Mouse (Mus musculus) Patski (cell line): Measurements from ENCODE around the gene Enoph1. TPM values are rescaled to one million over a fixed set of nuclear protein-coding genes. Genes with fewer than 3 reads are reported as not detected.
A peak's percentile ranks its signal among the peaks of the same experiment; 100 is the strongest.

ENCODE experiments used
- ATAC-seq: fragments of 100-300 bp; one replicate; pipeline ENCODE4 v1.8.0; 2021
- CTCF ChIA-PET: fragments of 350-600 bp; sonication (Branson Sonifier 250); formaldehyde crosslinking; loops from one replicate; lab custom pipeline; 2022; ENCODE audit warnings: inconsistent platforms; lab: Charles Lee
- POLR2A ChIA-PET: fragments of 350-600 bp; sonication (Branson Sonifier 250); formaldehyde crosslinking; loops from one replicate; lab custom pipeline; 2022; ENCODE audit warnings: antibody characterized with exemption, inconsistent platforms; lab: Charles Lee
- DNase-seq: peaks from one replicate; pipeline ENCODE4 v3.0.0-alpha.2; 2011; ENCODE audit warnings: low read depth, low spot score
- H3K27me3 ChIP-seq: fragments of 371-371 bp; one replicate; pipeline ENCODE4 v1.5.1; 2021
- CTCF ChIP-seq: fragments of 100-300 bp; IDR thresholded peaks from one replicate; pipeline ENCODE4 v1.5.1; 2021
- in situ Hi-C: fragments of 300-500 bp; cut with MboI; formaldehyde crosslinking; loops from 3 replicates; pipeline ENCODE4 v1.11.1; 2018; ENCODE audit warnings: low pct_unique_long_range_greater_than_20kb, mixed read lengths
- polyA plus RNA-seq: library from polyadenylated mRNA; unstranded; gene quantifications from one replicate; pipeline ENCODE4 v1.2.3, GENCODE M21; 2021

The Enoph1 gene
- polyA plus RNA-seq: 24.8 TPM

- ChIA-PET POLR2A (interaction anchor here (1.3 to 1.4 kb wide), 2 partner anchors 12 to 60 kb away, joined by 3 to 4 read pairs; no protein-coding TSS in a partner anchor), CTCF (interaction anchor here (1.6 to 3.0 kb wide), 3 partner anchors 33 to 66 kb away, joined by 5 to 8 read pairs (median 6); no protein-coding TSS in a partner anchor)
- H3K27me3 ChIP-seq: no peaks in the 10 kb centered on the region
- TF ChIP-seq CTCF: no peak
- DNase-seq (peak; percentile 71), ATAC-seq (peak; percentile 85)
- in situ Hi-C loops: loop anchor here (5.0 to 25.0 kb wide), 3 partner anchors 65 to 827 kb away; partner anchors contain the start of genes 4930524J08Rik and Hnrnpd
Observed at GRCm38 (mm10) chr5:100039602-100040142, at the start of gene Enoph1, which contains the start of gene Hnrnpdl. Gene Enoph1, plus strand, starts transcription at chr5:100039985. Gene Hnrnpdl, minus strand, starts transcription at chr5:100039664.

DNA sequence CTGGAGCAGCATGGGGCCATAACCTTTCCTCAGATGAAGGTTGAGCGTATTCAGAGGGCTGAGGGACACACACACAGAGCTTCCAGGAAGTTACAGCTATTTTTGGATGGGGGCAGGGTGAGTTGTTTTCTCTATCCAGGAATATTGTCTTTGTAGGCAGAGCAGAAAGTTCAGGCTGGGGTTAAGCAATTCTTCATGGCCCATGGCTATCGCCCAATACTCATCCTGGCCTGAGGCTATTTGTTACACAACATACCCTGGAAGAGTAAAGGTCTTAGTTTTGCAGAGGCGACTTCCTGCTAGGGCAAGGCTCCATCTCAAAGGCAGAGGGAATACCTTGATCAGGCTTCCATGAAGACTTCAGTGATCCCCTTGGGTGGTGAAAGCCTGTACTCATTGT is 45.6 kb upstream of the Enoph1 start:
- no peak for ATAC-seq
- CTCF ChIA-PET: interaction anchor here (1.1 kb wide), 1 partner anchor 10 kb away, joined by 3 read pairs; no protein-coding TSS in a partner anchor

DNA sequence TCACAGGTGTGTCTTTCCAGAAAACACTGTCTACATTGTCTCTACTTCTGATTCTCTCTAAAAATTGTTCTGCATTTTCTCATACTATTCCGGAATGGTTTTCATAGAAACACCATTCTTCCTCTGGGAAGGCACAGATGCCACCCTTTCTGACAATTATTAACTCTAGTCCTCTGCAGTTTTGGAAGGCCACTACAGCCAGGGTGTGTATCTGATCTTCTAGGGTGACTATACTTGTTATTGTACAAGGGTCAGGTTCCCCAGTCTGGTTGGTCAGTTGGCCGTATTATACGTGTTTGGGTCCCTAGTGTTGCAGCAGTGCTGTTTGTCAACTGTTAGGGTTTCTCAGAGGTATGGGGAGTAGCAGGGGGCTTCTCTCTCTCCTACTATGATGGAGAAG is 45.1 kb upstream of the Enoph1 start:
- ChIA-PET POLR2A (no interaction called here), CTCF (interaction anchor here (1.1 kb wide), 1 partner anchor 11 kb away, joined by 3 read pairs; no protein-coding TSS in a partner anchor)
- DNase-seq (no peak), ATAC-seq (no peak)
- no peaks in the 10 kb centered on the region for H3K27me3 ChIP-seq
- TF ChIP-seq CTCF: no peak
- in situ Hi-C loops: loop anchor here (5.0 kb wide), 1 partner anchor 38 kb away; no protein-coding TSS in a partner anchor

More for the DNA sequence above, 45.6 kb upstream of the Enoph1 start:
- in situ Hi-C loops: no loop called here
- DNase-seq: no peak
- H3K27me3 ChIP-seq: no peaks in the 10 kb centered on the region
- no peak for TF ChIP-seq CTCF
- POLR2A ChIA-PET: interaction anchor here (0.8 kb wide), 1 partner anchor 12 kb away, joined by 3 read pairs; no protein-coding TSS in a partner anchor

- CTCF ChIA-PET: no interaction called here
Observed at GRCm38 (mm10) chr5:100000048-100000447, 39.7 kb upstream of the Enoph1 start.

GRCm38 (mm10) chr5:100000500-100000899 is 39.3 kb upstream of the Enoph1 start:
- CTCF ChIA-PET: no interaction called here
- in situ Hi-C loops: no loop called here
- ATAC-seq: no peak

More at GRCm38 (mm10) chr5:100000048-100000447, 39.7 kb upstream of the Enoph1 start:
- ATAC-seq: no peak
- no peak for DNase-seq
- no peak for TF ChIP-seq CTCF
- POLR2A ChIA-PET: no interaction called here
- in situ Hi-C loops: no loop called here
- no peaks in the 10 kb centered on the region for H3K27me3 ChIP-seq

GRCm38 (mm10) chr5:100003895-100004294 is 35.9 kb upstream of the Enoph1 start:
- DNase-seq: no peak
- H3K27me3 ChIP-seq: no peaks in the 10 kb centered on the region
- ChIA-PET POLR2A (no interaction called here), CTCF (no interaction called here)
- TF ChIP-seq CTCF: no peak
- no peak for ATAC-seq
- in situ Hi-C loops: no loop called here

More at GRCm38 (mm10) chr5:100000500-100000899, 39.3 kb upstream of the Enoph1 start:
- H3K27me3 ChIP-seq: no peaks in the 10 kb centered on the region
- POLR2A ChIA-PET: no interaction called here
- TF ChIP-seq CTCF: no peak
- DNase-seq: no peak

DNA sequence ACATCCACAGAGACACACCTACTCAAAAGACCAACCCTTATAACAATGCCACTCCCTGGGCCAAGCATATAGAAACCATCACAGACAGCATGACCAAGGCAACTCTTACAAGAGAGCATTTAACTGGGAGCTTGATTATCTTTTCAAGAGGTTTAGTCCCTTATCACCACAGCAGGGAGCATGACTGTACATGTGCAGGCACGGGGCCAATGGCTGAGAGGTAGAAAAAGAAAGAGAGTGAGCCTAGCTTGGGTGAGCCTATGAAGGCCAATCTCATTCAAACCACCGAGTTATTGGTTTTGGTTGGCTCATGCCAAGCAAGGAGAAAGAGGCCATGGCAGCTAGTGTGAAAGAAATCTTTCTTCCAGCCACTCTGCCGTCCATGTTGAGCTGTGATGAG is 34.4 kb upstream of the Enoph1 start:
- DNase-seq (no peak), ATAC-seq (no peak)
- ChIA-PET CTCF (interaction anchor here (0.9 to 1.7 kb wide), 3 partner anchors 20 to 34 kb away, joined by 3 to 6 read pairs (median 3); partner anchors contain the start of genes Enoph1 and Hnrnpdl), POLR2A (interaction anchor here (1.0 to 1.1 kb wide), 2 partner anchors 9 to 34 kb away, joined by 3 to 5 read pairs; no protein-coding TSS in a partner anchor)
- H3K27me3 ChIP-seq: no peaks in the 10 kb centered on the region
- no peak for TF ChIP-seq CTCF
- in situ Hi-C loops: no loop called here

DNA sequence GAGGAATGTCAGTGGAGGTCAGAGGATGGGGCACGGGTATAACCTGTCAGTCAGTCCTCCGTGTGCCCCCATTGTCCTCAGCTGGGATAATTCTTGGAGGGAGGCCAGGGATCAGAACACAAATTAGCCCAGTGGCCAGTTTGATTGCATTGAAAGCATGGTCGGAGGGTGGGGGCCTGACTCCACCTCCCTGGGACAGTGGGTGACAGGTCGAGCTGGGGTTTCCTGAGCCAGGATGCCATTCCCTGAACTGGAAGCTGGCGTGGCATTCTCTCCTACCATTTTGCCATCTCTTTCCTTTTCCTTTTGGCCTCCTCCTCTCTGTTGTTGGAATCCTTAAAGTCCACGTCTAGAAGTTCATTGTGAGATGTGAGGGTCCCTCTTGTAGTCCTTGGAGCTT is 33.9 kb upstream of the Enoph1 start:
- CTCF ChIA-PET: interaction anchor here (0.9 to 1.7 kb wide), 3 partner anchors 20 to 33 kb away, joined by 3 to 6 read pairs (median 3); partner anchors contain the start of genes Enoph1 and Hnrnpdl
- no peaks in the 10 kb centered on the region for H3K27me3 ChIP-seq
- DNase-seq (no peak), ATAC-seq (no peak)
- no peak for TF ChIP-seq CTCF
- in situ Hi-C loops: no loop called here
- POLR2A ChIA-PET: interaction anchor here (1.0 to 1.1 kb wide), 2 partner anchors 10 to 35 kb away, joined by 3 to 5 read pairs; no protein-coding TSS in a partner anchor

- POLR2A ChIA-PET: interaction anchor here (1.0 to 1.1 kb wide), 2 partner anchors 10 to 35 kb away, joined by 3 to 5 read pairs; no protein-coding TSS in a partner anchor
- H3K27me3 ChIP-seq: no peaks in the 10 kb centered on the region
- in situ Hi-C loops: no loop called here
- DNase-seq (no peak), ATAC-seq (no peak)
- TF ChIP-seq CTCF: no peak
- CTCF ChIA-PET: interaction anchor here (0.9 to 1.7 kb wide), 3 partner anchors 19 to 33 kb away, joined by 3 to 6 read pairs (median 3); partner anchors contain the start of genes Enoph1 and Hnrnpdl
Observed at GRCm38 (mm10) chr5:100006324-100007039, 33.3 kb upstream of the Enoph1 start.

DNA sequence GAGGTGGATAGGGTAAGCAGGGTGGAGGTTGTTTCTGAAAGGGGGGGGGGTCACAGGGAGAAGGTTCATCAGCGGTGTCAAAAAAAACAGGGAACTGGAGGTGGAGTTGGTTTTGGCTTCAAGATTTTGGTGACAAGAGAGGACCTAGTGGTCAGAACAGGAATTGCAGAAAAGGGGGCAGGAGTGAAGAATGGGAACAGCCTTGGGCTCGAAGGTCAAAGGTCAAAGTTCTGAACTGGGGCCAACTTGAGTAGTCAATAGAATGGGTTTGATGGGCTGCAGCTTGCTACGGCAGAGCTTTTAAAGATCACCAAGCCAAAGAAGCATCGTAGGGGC is 32.8 kb upstream of the Enoph1 start:
- TF ChIP-seq CTCF: no peak
- in situ Hi-C loops: no loop called here
- POLR2A ChIA-PET: no interaction called here

More for the DNA sequence above, 32.8 kb upstream of the Enoph1 start:
- CTCF ChIA-PET: interaction anchor here (1.7 kb wide), 1 partner anchor 32 kb away, joined by 6 read pairs; the partner anchor contains the start of genes Enoph1 and Hnrnpdl
- DNase-seq (no peak), ATAC-seq (no peak)
- no peaks in the 10 kb centered on the region for H3K27me3 ChIP-seq
